Mouse (Mus musculus) cortical plate, adult 2 months (tissue): ENCODE data around the gene Cttn.

Experiments
- CTCF ChIP-seq: fragments of 200-500 bp; IDR thresholded peaks from 2 replicates; pipeline ENCODE4 v1.5.1; 2011; ENCODE audit warnings: mild to moderate bottlenecking, control low read depth, low read length; ENCODE audit not compliant: insufficient read depth; ENCODE audit errors: extremely low read depth
- POLR2A ChIP-seq: fragments of 200-500 bp; IDR thresholded peaks from 2 replicates; pipeline ENCODE4 v1.6.1; 2011; ENCODE audit warnings: mild to moderate bottlenecking, low read length, control low read depth; ENCODE audit not compliant: insufficient read depth; ENCODE audit errors: extremely low read depth

DNA sequence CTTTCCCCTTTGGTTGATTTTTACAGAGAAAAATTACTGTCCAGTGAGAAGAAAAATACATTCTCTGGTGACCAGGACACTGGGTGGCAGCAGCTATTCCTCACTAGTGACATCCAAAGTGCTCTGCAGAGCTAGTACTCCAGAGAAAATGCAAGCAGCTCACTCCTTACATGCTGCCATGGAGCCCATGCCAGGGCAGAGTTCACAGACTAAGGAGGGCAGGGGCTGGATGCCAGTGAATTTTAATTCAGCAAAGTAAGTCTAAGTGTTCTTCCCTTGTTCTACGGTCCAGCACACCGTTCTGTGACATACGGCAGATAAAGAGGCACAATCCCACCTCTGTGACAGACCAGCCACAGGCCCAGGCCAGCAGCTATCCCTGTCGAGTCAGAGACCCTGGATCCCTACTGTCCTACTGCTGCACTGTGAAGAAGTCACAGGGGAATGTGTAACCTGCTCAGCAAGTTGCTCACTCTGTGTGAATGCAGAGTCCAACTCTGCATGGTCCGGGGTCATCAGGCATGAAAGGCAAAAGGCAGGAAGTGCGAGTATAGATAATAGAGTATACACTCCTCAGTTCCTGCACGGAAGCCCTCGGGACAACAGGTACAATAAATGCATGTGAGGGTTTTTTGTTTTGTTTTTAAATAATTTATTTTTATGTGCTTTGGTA, 19.5 kb upstream of the Cttn start:
- TF ChIP-seq POLR2A (no peak), CTCF (no peak)
